Mouse (Mus musculus) MN1 (cell line): ENCODE data around the gene Mut.

Experiments used
- DNase-seq: peaks from one replicate; pipeline ENCODE4 v3.0.0-alpha.2; 2016; ENCODE audit warnings: low spot score

Mut gene

DNA sequence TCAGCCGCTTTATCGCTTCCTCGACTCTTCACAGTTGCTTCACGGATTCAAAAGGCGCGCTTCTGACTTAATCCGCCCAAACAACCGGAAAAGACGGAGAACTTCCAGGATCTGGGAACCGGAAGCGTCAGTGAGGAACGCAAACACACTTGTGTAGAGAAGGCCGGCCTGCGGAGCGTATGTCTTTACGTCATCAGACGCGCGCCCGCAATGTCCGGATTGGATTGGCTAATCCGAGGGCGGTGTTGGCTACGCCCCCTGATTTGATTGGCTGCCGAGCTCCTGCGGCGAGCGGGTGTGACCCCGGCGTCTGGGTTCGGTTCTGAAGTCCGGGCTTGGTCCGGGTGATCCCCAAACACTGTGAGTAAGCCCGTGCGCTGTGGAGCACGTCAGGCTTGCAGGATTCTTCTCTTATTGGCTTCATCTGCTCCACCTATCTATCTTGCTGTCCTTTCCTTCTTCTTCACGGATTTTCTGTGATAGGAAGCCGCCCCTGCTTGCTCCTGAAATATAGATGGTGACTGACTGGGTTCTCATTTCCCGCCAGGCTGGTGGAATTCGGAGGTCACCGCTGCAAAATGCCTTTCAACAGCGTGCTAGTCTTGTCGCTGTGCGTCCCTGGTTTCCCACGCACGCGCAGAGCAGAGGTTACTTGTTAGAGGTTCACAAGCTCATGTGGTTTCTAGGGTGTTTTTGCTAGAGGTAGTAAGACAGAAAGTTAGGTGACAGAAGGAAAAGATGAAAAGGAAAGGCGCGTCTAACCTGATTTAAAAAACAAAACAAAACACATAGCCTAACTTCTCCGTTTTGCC, at the start of gene Mut, which contains the start of gene Cenpq:
Mut (plus strand) TSS at position 266 of the 812 bp plus-strand sequence.
Cenpq (minus strand) TSS at position 628 of the 812 bp plus-strand sequence.
- DNase-seq = peak; percentile 99

DNA sequence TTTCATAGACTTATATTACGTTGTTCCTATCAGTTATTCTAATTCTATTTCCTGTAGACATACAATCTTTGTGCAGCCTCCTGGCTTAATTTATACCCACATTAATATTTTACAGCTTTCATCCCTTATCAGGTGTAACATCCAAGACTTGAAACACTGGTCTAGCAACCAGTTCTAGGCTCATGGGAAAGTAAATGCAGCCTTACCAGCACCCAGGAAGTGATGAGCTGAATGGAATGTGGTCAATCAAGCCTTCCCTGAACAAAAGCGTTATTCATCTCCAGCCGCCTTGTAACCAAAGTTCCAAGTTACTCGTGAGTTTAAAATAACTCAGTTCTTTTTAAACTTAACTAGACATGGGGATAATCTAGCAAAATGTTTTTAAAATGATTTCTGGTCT, 49.3 kb upstream of the Mut start:
- no peak for DNase-seq

DNA sequence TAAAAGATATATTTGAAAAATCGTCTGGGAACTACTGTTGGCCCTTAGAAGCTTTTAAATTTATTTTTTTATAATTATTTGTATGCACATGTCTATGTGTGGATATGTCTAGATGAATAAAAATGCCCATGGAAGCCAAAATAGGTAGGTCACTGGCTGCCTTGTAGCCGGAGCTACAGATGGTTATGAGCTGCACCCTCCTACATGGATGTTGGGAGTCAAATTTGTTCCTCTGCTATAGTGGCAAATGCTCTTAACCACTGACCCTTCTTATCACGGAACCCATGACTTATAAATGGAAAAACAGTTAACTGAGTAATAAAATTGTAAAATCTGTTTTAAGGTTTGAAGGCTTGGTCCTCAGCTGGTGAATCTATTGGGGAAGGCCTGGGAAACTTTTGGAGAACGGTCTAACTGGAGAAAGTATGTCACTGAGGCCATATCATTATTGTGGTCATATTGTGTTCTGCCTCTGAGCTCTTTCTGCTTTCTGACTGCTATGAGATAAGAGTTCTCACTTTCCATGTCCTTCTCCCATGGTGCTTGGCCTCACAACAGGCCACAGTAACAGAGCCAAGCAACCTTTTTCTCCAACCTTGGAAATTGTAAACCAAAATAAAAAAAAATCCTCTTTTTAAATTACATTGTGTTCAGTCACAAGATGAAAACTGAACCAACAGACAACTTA, 46.5 kb upstream of the Mut start:
- DNase-seq = no peak

GRCm38 (mm10) chr17:40896863-40897262, 37.6 kb upstream of the Mut start:
- peak; percentile 18 for DNase-seq

GRCm38 (mm10) chr17:40899783-40900363, 34.6 kb upstream of the Mut start:
- no peak for DNase-seq

- no peak for DNase-seq
Measured at GRCm38 (mm10) chr17:40903345-40903744, 31.1 kb upstream of the Mut start.

- DNase-seq = no peak
Measured at GRCm38 (mm10) chr17:40904056-40904597, 30.4 kb upstream of the Mut start.

DNA sequence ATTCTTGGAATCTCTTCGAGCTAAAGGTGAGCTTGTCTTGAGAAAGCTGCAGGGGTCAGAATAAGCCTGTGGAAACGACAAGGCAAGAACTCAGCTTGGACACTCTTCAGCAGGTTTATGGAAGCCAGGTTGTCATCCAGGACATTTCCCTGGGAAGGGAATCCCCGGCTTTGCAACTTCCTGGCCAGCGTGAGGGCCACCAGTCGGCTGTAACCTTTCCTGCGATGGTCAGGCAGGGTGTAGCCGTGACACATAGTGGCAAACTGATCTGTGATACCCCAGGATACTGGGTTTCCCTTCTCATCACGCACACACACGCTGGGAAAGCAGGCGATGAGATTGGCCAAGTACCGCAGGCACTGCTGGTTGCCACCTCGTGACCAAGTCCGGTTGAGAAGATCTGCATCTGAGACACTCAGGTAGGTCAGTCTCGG, 29.7 kb upstream of the Mut start:
- DNase-seq = no peak

DNA sequence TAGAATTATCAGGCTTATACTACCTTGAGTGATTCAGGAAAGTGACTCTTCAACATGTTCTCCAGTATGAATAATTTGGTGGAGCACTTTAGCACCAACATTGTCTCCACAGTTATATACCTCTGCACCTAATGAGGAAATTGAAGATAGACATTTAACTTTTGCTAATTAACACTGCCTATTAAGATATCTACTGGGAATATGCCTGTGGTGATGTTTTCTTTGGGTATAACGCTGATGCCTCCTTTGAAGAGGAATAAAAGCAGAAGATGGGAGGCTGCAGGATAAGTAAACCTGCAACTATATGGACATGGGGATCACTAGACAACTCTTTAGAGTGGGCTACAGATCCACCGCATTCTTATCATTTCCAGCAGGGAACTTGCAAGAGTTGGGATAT, 20.2 kb upstream of the Mut start, which contains the start of gene Glyatl3:
Glyatl3 (minus strand) TSS at position 101 of the 400 bp plus-strand sequence.
- DNase-seq = no peak

- DNase-seq = no peak
Measured at GRCm38 (mm10) chr17:40915499-40915898, 19.0 kb upstream of the Mut start.

DNA sequence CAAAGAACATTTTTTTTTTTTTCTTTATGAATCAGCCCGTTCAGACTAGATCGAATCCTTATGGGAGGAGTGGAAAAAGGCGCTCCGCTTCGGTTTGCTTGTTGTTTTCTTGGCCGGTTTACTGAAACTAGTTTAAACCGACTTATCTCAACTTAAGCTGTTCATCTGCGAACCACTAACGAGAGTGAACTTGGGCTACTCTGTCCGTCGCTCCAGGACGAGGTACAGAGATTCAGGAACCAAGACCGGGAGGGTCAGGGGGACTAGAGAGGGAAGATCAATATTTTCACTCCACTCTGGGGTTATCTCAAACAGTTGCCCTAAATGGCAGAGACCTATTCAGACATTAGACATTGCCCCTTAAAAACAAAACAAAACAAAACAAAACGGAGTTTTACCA, 500 bp upstream of the Mut start:
- DNase-seq = peak; percentile 15

DNA sequence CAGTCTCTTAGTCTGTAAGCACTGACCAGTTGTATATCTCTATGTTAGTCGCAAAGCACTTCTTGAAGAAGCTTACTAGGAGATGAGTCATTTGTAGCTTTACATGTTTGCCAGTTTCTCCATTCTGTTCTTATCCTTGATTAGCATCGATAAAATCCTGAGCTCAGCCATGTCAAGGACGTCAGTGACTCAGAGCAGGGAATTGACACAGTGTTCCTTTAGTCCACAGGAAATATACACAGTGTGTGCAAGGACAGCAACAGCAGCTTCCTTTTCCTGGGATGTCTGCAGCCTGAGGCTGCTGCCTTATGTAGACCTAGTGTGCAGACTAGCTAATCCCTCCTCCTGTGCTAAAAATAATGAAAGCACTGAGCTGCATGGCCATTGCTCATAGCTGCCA, 14.0 kb downstream of the Mut start:
- DNase-seq = peak; percentile 17

DNA sequence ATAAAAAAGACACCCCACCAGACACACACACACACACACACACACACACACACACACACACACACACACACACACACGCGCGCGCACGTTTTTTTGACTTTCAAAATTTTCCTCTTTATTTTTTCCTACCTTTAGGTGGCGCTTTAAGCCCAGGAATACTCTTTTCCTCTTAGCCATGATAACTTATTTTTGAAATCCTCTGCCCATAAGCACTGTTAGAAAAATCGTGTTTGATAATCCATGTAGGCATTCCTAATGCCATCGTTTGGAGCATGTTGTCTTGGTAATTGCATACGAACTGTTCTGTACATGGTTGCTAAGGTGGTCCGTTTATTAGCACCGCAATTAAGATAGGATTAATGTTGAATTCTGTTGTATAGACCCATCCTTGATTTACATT, 43.4 kb downstream of the Mut start:
- no peak for DNase-seq

DNA sequence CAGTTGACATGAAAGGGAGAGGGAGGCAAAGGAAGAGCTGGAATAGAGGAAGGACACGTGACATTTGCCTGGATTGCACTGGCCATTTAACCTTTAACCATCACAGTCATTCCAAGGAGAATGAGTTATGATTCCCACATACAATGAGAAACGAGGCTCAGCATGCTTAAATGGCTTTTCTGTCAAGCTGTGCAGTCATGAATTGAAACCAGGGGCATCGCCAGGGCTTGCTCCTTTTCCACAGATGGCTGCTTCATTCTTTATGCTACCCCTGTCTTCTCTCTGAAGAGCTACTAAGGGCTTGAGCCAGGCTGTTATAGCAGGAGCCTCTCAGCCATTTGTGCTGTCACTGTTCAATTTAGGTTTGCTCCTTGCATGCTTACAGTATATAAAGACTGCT, 57.6 kb downstream of the Mut start:
- DNase-seq = no peak
